Mouse (Mus musculus) adrenal gland, adult 18-20 months (tissue): ENCODE measurements around the gene Farp1. TPM values are rescaled to one million over a fixed set of nuclear protein-coding genes. Genes with fewer than 3 reads are reported as not detected.
"Not testable (repeated sequence)": the region's sequence is repeated elsewhere in the genome, so short reads cannot be mapped to it uniquely, and the experiment has no call there.

Source experiments
- DNase-seq, 2 experiments: peaks; one replicate each; pipeline ENCODE4 v3.0.0; 2021 to 2022; ENCODE audit warnings: low spot score in 2 of 2
- total RNA-seq, 2 experiments: library from RNA; stranded (reverse); gene quantifications; 1 replicate in 1 of 2; 2 replicates in 1 of 2; pipeline ENCODE4 v1.2.3; 2021

The Farp1 gene
- total RNA-seq, 2 experiments from 2014 or later, result 18.3 to 26.6 TPM

GRCm38 (mm10) chr14:121101531-121101930 lies 66.5 kb downstream of the Farp1 start:
- no peak for DNase-seq

- DNase-seq, result no peak
These were observed 67.6 kb downstream of the Farp1 start for GRCm38 (mm10) chr14:121102599-121102998.

- DNase-seq, result no peak
These were observed 68.5 kb downstream of the Farp1 start for GRCm38 (mm10) chr14:121103459-121103858.

- no peak for DNase-seq
These were observed 69.8 kb downstream of the Farp1 start for GRCm38 (mm10) chr14:121104760-121105329.

- no peak for DNase-seq
These were observed 71.9 kb downstream of the Farp1 start for GRCm38 (mm10) chr14:121106906-121107305.

DNA sequence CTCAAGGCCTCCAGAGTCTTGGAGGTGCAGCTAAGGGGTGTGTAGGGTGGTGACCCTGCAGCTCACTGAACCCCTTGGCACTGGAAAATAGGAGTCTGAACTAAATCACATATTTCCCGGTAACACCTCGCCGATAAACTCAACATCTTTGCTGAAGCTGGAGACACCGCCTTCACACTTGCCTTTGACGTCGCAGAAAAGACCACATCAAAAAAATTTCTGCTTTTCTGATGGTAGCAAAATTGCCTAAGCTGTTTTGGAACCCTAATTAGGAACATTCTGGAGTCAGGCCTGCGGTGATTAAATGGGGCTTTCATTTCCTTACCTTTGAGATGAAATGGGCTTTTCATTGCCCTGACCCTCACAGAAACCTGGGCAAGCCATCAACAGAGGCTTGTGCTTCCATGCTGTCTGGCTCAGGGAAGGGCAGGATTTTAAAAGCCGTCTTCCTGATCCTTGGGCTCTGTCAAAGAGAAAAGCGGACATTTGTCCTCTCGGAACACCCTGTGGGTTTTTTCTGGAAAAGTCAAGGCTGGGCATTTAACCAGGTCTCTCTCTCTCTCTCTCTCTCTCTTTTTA lies 72.8 kb downstream of the Farp1 start:
- DNase-seq, result no peak

- DNase-seq, result no peak
These were observed 73.6 kb downstream of the Farp1 start for GRCm38 (mm10) chr14:121108439-121109115.

- DNase-seq, result no peak
These were observed 74.1 kb downstream of the Farp1 start for GRCm38 (mm10) chr14:121109116-121109504.

- no peak for DNase-seq
These were observed 75.7 kb downstream of the Farp1 start for GRCm38 (mm10) chr14:121110492-121111267.

GRCm38 (mm10) chr14:121112061-121112460 lies 77.1 kb downstream of the Farp1 start:
- no peak for DNase-seq

GRCm38 (mm10) chr14:121113785-121114184 lies 78.8 kb downstream of the Farp1 start:
- DNase-seq, result no peak

DNA sequence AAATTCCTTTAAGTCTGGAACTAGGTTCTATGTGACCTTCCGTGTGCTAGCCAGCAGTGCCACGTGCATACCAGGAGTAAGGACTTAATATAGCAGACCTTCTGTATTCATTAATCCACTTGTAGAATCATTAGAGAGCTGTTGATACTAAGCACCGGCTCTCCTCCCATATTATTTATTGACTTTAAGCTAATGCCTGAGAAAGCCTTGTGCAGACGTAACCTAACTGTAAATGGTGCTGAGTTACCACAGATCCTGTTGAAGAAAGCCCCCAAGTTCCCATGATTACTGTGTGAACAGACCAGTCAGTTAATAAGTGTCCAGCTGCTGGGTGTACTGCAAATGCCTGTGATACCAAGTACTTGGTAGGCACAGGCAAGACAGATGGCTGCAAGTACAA lies 81.7 kb downstream of the Farp1 start:
- DNase-seq, result no peak

DNA sequence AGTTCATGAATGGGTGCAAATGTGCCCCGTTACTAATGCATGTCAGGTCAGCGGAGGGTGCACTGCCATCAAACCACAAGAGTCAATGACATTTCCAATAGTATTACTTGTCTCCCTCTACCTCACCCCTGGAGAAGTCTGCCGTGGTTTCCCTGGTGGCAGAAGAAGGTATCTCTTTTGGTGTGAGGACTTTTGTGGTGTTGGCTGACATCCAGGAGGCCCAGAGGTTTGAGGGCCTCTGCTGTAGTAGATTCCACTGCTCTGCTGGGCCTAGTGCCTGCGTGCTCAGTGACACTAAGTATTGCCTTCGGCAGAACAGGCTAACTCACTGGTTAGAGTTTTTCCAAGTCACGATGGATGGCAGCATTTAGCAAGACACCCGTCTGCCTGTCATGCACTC lies 83.9 kb downstream of the Farp1 start:
- DNase-seq, result no peak

GRCm38 (mm10) chr14:121121664-121122063 lies 86.7 kb downstream of the Farp1 start:
- no peak for DNase-seq

DNA sequence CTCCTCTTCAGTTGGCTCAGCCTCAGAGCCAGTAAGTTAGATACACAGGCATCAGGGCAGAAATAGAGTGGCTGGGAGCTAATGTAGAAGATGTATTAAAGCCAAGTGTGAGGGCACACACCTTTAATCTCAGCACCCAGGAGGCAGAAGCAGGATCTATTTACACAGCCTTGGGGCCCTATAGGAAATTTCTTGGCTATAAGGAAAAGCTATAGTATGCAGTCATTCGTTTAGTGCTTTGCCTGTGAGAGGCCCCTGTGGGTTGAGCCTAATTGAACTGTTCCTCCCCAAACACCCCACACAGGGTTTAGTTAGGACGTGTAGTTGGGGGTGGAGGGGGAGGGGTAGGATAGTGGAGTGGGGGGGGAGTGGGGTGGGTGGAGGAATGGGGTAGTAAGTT lies 87.9 kb downstream of the Farp1 start:
- DNase-seq, result no peak

DNA sequence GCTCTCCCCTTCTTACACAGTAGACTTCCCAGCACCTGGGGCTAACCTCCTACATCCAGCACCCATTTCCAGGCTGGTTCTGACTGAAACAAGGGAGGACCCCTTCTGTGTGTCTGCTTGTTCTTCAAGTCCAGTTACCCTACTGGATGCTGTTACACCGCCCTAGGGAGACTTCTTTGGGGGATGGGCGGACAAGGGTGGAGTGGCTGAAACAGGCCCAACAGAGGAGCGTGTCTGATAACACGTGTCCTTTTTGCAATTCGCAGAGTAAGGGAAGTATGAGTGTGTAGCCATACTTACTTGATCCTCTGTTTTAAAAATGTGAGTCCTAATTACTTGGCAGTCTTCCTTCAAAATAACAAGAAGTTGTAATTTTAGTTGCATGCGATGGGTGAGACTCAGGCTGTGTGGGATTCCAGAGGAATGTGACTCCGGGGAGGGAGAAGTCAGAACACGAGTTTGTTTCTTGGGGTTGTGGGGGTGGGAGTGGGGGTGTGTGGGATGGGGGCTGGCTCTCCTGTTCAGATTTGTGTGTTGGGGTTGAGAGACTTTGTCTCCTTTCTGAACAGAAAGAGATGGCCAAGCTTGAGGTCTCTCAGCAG lies 89.5 kb downstream of the Farp1 start:
- no peak for DNase-seq

- DNase-seq, result no peak
These were observed 90.7 kb downstream of the Farp1 start for GRCm38 (mm10) chr14:121125651-121126050.

DNA sequence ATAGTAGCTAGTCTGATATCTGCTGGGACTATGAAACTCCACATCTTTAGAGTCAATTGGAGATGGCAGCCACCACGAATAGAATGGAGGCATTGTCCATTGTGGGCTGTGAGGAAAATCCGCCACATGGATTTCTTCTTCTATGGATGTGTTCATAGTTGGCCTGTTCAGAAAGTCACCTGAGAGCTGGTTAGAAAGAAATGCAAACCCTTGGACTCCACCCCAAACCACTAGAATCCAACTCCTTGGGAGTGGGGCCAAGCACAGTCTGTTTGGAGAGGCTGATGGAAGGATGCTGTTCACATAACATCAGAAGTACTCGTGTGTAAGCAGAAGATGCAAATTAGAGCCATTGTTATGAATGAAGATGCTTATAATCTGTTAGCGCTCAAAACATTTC lies 91.3 kb downstream of the Farp1 start:
- no peak for DNase-seq

- no peak for DNase-seq
These were observed 94.1 kb downstream of the Farp1 start for GRCm38 (mm10) chr14:121128858-121129800.

GRCm38 (mm10) chr14:121130351-121130750 lies 95.4 kb downstream of the Farp1 start:
- not testable (repeated sequence) for DNase-seq
